Mouse (Mus musculus) stomach, postnatal 0 days (tissue): ENCODE data around the gene Grid1. TPM values are rescaled to one million over a fixed set of nuclear protein-coding genes. Genes with fewer than 3 reads are reported as not detected.

Experiments
- ATAC-seq: fragments of 200-750 bp; cut with Nextera tagmentation; 2 replicates; pipeline ENCODE4 v1.8.0; 2017; ENCODE audit not compliant: low FRiP score, low TSS enrichment
- DNase-seq: peaks from one replicate; pipeline ENCODE4 v3.0.0-alpha.2; 2016; ENCODE audit warnings: low spot score
- H3K27ac ChIP-seq: fragments of 300-500 bp; sonication (generic); replicated peaks from 2 replicates; pipeline ENCODE4 v1.5.1; 2014; ENCODE audit warnings: mild to moderate bottlenecking, control low read depth
- H3K27me3 ChIP-seq: fragments of 300-500 bp; sonication (generic); 2 replicates; pipeline ENCODE4 v1.6.1; 2014; ENCODE audit warnings: low read length; ENCODE audit not compliant: control insufficient read depth, insufficient read depth
- H3K36me3 ChIP-seq: fragments of 300-500 bp; sonication (generic); 2 replicates; pipeline ENCODE4 v1.6.1; 2014; ENCODE audit warnings: low read length, mixed read lengths; ENCODE audit not compliant: control insufficient read depth, insufficient read depth
- H3K4me1 ChIP-seq: fragments of 300-500 bp; sonication (generic); replicated peaks from 2 replicates; pipeline ENCODE4 v1.6.1; 2014; ENCODE audit warnings: antibody characterized with exemption; ENCODE audit not compliant: control insufficient read depth, insufficient read depth
- H3K4me2 ChIP-seq: fragments of 300-500 bp; sonication (generic); replicated peaks from 2 replicates; pipeline ENCODE4 v1.6.1; 2014; ENCODE audit warnings: low read depth, mild to moderate bottlenecking, control low read depth, moderate library complexity
- H3K4me3 ChIP-seq: fragments of 300-500 bp; sonication (generic); 2 replicates; pipeline ENCODE4 v1.5.1; 2014; ENCODE audit warnings: low read depth, low read length, control low read depth
- H3K9ac ChIP-seq: fragments of 300-500 bp; sonication (generic); 2 replicates; pipeline ENCODE4 v1.6.1; 2014; ENCODE audit warnings: mild to moderate bottlenecking, low read length, control low read depth, mixed read lengths
- H3K9me3 ChIP-seq: fragments of 300-500 bp; sonication (generic); 2 replicates; pipeline ENCODE4 v1.6.1; 2016; ENCODE audit warnings: low read length; ENCODE audit not compliant: control insufficient read depth
- CTCF ChIP-seq: IDR thresholded peaks from 2 replicates; pipeline ENCODE4 v1.5.1; 2016; ENCODE audit warnings: antibody characterized with exemption, low read depth, mild to moderate bottlenecking, moderate library complexity
- EP300 ChIP-seq: optimal IDR thresholded peaks from 2 replicates; pipeline ENCODE3; 2016; ENCODE audit warnings: antibody characterized with exemption
- WGBS: fragments of 180-500 bp; shearing (Covaris S2); extraction: QIAGEN DNeasy Blood & Tissue Kit; methylation state at CpG from one replicate; pipeline ENCODE4 v1.1.7; 2014; 5-methylcytosine and 5-hydroxymethylcytosine counted together
- microRNA counts: library from miRNA; unstranded; fragments of <30 nt; microRNA quantifications from one replicate; lab custom pipeline; 2015
- microRNA-seq: library from miRNA; unstranded; fragments of <30 nt; microRNA quantifications from one replicate; pipeline ENCODE4, GENCODE M21; 2016
- polyA plus RNA-seq: library from polyadenylated mRNA; unstranded; fragments of >200 nt; fragmentation: Nextera tagmentation; extraction: Ambion mirVana; gene quantifications from 2 replicates; pipeline ENCODE4 v1.2.1, GENCODE M21; 2015

Grid1 gene
- polyA plus RNA-seq, 1 experiment from 2014 or later: 0.34 TPM

- no peak for DNase-seq
- no peak overlapping the region for H3K4me2 ChIP-seq
- H3K36me3 ChIP-seq: no peaks in the 10 kb centered on the region
- H3K9me3 ChIP-seq: no peaks in the 10 kb centered on the region
- TF ChIP-seq EP300 (no peak), CTCF (peak; percentile 33)
- no peak overlapping the region for H3K4me3 ChIP-seq
- 94% methylated on average over 5 of the region's 5 CpGs for WGBS
- no peak for ATAC-seq
- no peaks in the 10 kb centered on the region for H3K4me1 ChIP-seq
- no peak overlapping the region for H3K27ac ChIP-seq
- H3K9ac ChIP-seq: no peak overlapping the region
- H3K27me3 ChIP-seq: no peaks in the 10 kb centered on the region
Measured at GRCm38 (mm10) chr14:35625749-35626148, 805.8 kb downstream of the Grid1 start.

MicroRNAs encoded within 50 kb of the gene (microRNA counts, 519-probe panel; counts per million panel counts)
- not detected for microRNA mmu-miR-346 (lab: Ali Mortazavi, UCI)

Small RNA genes lying within 50 kb of the gene (microRNA-seq; reads per million reads assigned to microRNA genes)
- 13.2 reads per million, percentile 21 among the genes with 10 or more reads in this experiment for gene Mir346

Other genes starting within 250 kb of the Grid1 start
- 1.6 and 1.7 TPM in 2 replicates for gene Ldb3, start 231.4 kb upstream of the Grid1 start, polyA plus RNA-seq
- not detected in 2 replicates for gene Opn4, start 220.0 kb upstream of the Grid1 start, polyA plus RNA-seq
- 15.8 and 16.0 TPM in 2 replicates for gene Wapl, start 146.2 kb upstream of the Grid1 start, polyA plus RNA-seq